Mouse (Mus musculus) olfactory bulb, adult 2 months (tissue): ENCODE measurements around the gene Perm1. TPM values are rescaled to one million over a fixed set of nuclear protein-coding genes. Genes with fewer than 3 reads are reported as not detected.

Source experiments
- H3K27ac ChIP-seq: fragments of 200-500 bp; 2 replicates; pipeline ENCODE4 v1.5.1; 2012; ENCODE audit warnings: low read depth, low read length; ENCODE audit not compliant: insufficient read depth
- H3K4me1 ChIP-seq: fragments of 200-500 bp; 2 replicates; pipeline ENCODE4 v1.6.1; 2012; ENCODE audit warnings: low read length; ENCODE audit not compliant: control insufficient read depth, insufficient read depth
- H3K4me3 ChIP-seq: fragments of 200-500 bp; 2 replicates; pipeline ENCODE4 v1.5.1; 2012; ENCODE audit warnings: mild to moderate bottlenecking, low read depth, low read length, moderate library complexity; ENCODE audit not compliant: insufficient read depth
- CTCF ChIP-seq: fragments of 200-500 bp; IDR thresholded peaks from 2 replicates; pipeline ENCODE4 v1.5.1; 2012; ENCODE audit warnings: low read depth, mild to moderate bottlenecking, low read length, moderate library complexity; ENCODE audit not compliant: insufficient read depth
- POLR2A ChIP-seq: fragments of 200-500 bp; IDR thresholded peaks from 2 replicates; pipeline ENCODE4 v1.6.1; 2012; ENCODE audit warnings: mild to moderate bottlenecking, low read depth, low read length, moderate library complexity; ENCODE audit not compliant: insufficient read depth
- WGBS: fragments of 180-500 bp; shearing (Covaris S2); methylation state at CpG from one replicate; pipeline ENCODE4 v1.1.7; 2018; 5-methylcytosine and 5-hydroxymethylcytosine counted together
- polyA plus RNA-seq: library from polyadenylated mRNA; stranded (reverse); fragments of >200 nt; gene quantifications from 2 replicates; pipeline ENCODE4 v1.2.4, GENCODE M21; 2012; ENCODE audit warnings: low replicate concordance; ENCODE audit not compliant: missing spikeins, insufficient read depth, insufficient read length

The Perm1 gene
- polyA plus RNA-seq, 1 experiment, result not detected

GRCm38 (mm10) chr4:156185950-156186850 lies 29.5 kb upstream of the Perm1 start:
- Histone ChIP-seq H3K4me3 (peak overlapping the region; percentile 52), H3K4me1 (peaks cover 39% of the 10 kb centered on the region), H3K27ac (peak overlapping the region; percentile 78)
- TF ChIP-seq CTCF, result no peak
- TF ChIP-seq POLR2A, result peak; percentile 59; the same call in 1 of the 2 replicates
- WGBS, result 4% methylated on average over 31 of the region's 31 CpGs

- Histone ChIP-seq H3K27ac (peak overlapping the region; percentile 4; the same call in 1 of the 2 replicates), H3K4me1 (peaks cover 43% of the 10 kb centered on the region), H3K4me3 (no peak overlapping the region)
- no peak for TF ChIP-seq POLR2A
- no peak for TF ChIP-seq CTCF
- WGBS, result 70% methylated on average over 5 of the region's 5 CpGs
Measured at GRCm38 (mm10) chr4:156188162-156188810, 27.4 kb upstream of the Perm1 start.

GRCm38 (mm10) chr4:156188811-156189323 lies 26.8 kb upstream of the Perm1 start:
- Histone ChIP-seq H3K4me1 (peaks cover 43% of the 10 kb centered on the region), H3K4me3 (no peak overlapping the region), H3K27ac (peak overlapping the region; percentile 50)
- TF ChIP-seq POLR2A (no peak), CTCF (no peak)
- 51% methylated on average over 6 of the region's 6 CpGs for WGBS

- H3K4me1 ChIP-seq, result peaks cover 36% of the 10 kb centered on the region
- H3K4me3 ChIP-seq, result no peak overlapping the region
- no peak for TF ChIP-seq CTCF
- TF ChIP-seq POLR2A, result no peak
- H3K27ac ChIP-seq, result no peak overlapping the region
- WGBS, result 59% methylated on average over 8 of the region's 8 CpGs
Measured at GRCm38 (mm10) chr4:156192421-156193199, 23.1 kb upstream of the Perm1 start.

GRCm38 (mm10) chr4:156193200-156193590 lies 22.5 kb upstream of the Perm1 start:
- H3K4me1 ChIP-seq, result peaks cover 36% of the 10 kb centered on the region
- no peak overlapping the region for H3K4me3 ChIP-seq
- WGBS, result 56% methylated on average over 2 of the region's 2 CpGs
- TF ChIP-seq POLR2A (no peak), CTCF (no peak)
- H3K27ac ChIP-seq, result no peak overlapping the region

GRCm38 (mm10) chr4:156193906-156194305 lies 21.8 kb upstream of the Perm1 start:
- H3K4me1 ChIP-seq, result peaks cover 30% of the 10 kb centered on the region

GRCm38 (mm10) chr4:156194346-156194745 lies 21.3 kb upstream of the Perm1 start:
- 81% methylated on average over 6 of the region's 6 CpGs for WGBS
- TF ChIP-seq POLR2A (no peak), CTCF (no peak)
- Histone ChIP-seq H3K27ac (no peak overlapping the region), H3K4me3 (no peak overlapping the region), H3K4me1 (peaks cover 25% of the 10 kb centered on the region)

More at GRCm38 (mm10) chr4:156193906-156194305, 21.8 kb upstream of the Perm1 start:
- Histone ChIP-seq H3K4me3 (no peak overlapping the region), H3K27ac (no peak overlapping the region)
- TF ChIP-seq CTCF, result no peak
- TF ChIP-seq POLR2A, result no peak
- 79% methylated on average over 5 of the region's 5 CpGs for WGBS

- no peak for TF ChIP-seq CTCF
- TF ChIP-seq POLR2A, result no peak
- peaks cover 24% of the 10 kb centered on the region for H3K4me1 ChIP-seq
- WGBS, result 8% methylated on average over 35 of the region's 35 CpGs
- H3K27ac ChIP-seq, result no peak overlapping the region
- peak overlapping the region; percentile 94 for H3K4me3 ChIP-seq
Measured at GRCm38 (mm10) chr4:156195927-156196870, 19.5 kb upstream of the Perm1 start.
